Mouse (Mus musculus): ENCODE measurements around the gene Mindy1.

- TF ChIP-seq CTCF (IDR thresholded peaks at IDR 0.05; ENCODE audit: extremely low read depth, insufficient read depth, low read length), result no peak
- TF ChIP-seq POLR2A (IDR thresholded peaks at IDR 0.05; ENCODE audit: extremely low read depth, insufficient read depth, low read length), result no peak
Observed at GRCm38 (mm10) chr3:95301204-95301796, 20.2 kb downstream of the Mindy1 start.

Measured in cortical plate, adult 2 months (tissue).